Mouse (Mus musculus) midbrain, embryonic 14.5 days (tissue): Measurements from ENCODE around the gene Eef1akmt2. TPM values are rescaled to one million over a fixed set of nuclear protein-coding genes. Genes with fewer than 3 reads are reported as not detected.
A peak's percentile ranks its signal among the peaks of the same experiment; 100 is the strongest.

Experiments used
- ATAC-seq: fragments of 200-750 bp; cut with Nextera tagmentation; 2 replicates; pipeline ENCODE4 v1.8.0; 2017; ENCODE audit warnings: moderate number of reproducible peaks, moderate library complexity; ENCODE audit not compliant: low FRiP score, low TSS enrichment
- DNase-seq: peaks from one replicate; pipeline ENCODE4 v3.0.0-alpha.2; 2015
- H3K27ac ChIP-seq: fragments of 300-500 bp; sonication (generic); replicated peaks from 2 replicates; pipeline ENCODE4 v1.5.1; 2014; ENCODE audit warnings: mild to moderate bottlenecking, low read depth, low read length, moderate library complexity
- H3K27me3 ChIP-seq: fragments of 300-500 bp; sonication (generic); 2 replicates; pipeline ENCODE4 v1.6.1; 2014; ENCODE audit warnings: low read length, control low read depth, mixed read lengths; ENCODE audit not compliant: control insufficient read depth, insufficient read depth
- H3K36me3 ChIP-seq: fragments of 300-500 bp; sonication (generic); 2 replicates; pipeline ENCODE4 v1.6.1; 2014; ENCODE audit warnings: low read length, control low read depth; ENCODE audit not compliant: control insufficient read depth, insufficient read depth
- H3K4me1 ChIP-seq: fragments of 300-500 bp; sonication (generic); 2 replicates; pipeline ENCODE4 v1.6.1; 2014; ENCODE audit warnings: mild to moderate bottlenecking, antibody characterized with exemption, low read length, control low read depth; ENCODE audit not compliant: control insufficient read depth, insufficient read depth
- H3K4me2 ChIP-seq: fragments of 300-500 bp; sonication (generic); 2 replicates; pipeline ENCODE4 v1.6.1; 2014; ENCODE audit warnings: mild to moderate bottlenecking, low read length, moderate library complexity
- H3K4me3 ChIP-seq: fragments of 300-500 bp; sonication (generic); replicated peaks from 2 replicates; pipeline ENCODE4 v1.5.1; 2014; ENCODE audit warnings: low read depth, low read length
- H3K9ac ChIP-seq: fragments of 300-500 bp; sonication (generic); replicated peaks from 2 replicates; pipeline ENCODE4 v1.6.1; 2014; ENCODE audit warnings: mild to moderate bottlenecking, low read length, moderate library complexity
- H3K9me3 ChIP-seq: fragments of 300-500 bp; sonication (generic); 2 replicates; pipeline ENCODE4 v1.6.1; 2016; ENCODE audit warnings: low read length, control low read depth, mixed read lengths; ENCODE audit not compliant: control insufficient read depth
- WGBS: fragments of 180-500 bp; shearing (Covaris S2); extraction: QIAGEN DNeasy Blood & Tissue Kit; methylation state at CpG from one replicate; pipeline ENCODE4 v1.1.7; 2014; 5-methylcytosine and 5-hydroxymethylcytosine counted together
- polyA plus RNA-seq: library from polyadenylated mRNA; unstranded; fragments of >200 nt; fragmentation: Nextera tagmentation; extraction: Ambion mirVana; gene quantifications from 2 replicates; pipeline ENCODE4 v1.2.1, GENCODE M21; 2014

The Eef1akmt2 gene
- polyA plus RNA-seq, 1 experiment from 2014 or later: 90.0 TPM

- H3K4me2 ChIP-seq: no peak overlapping the region
- no peak overlapping the region for H3K27ac ChIP-seq
- 73% methylated on average over 4 of the region's 4 CpGs for WGBS
- no peaks in the 10 kb centered on the region for H3K9me3 ChIP-seq
- peaks cover 4% of the 10 kb centered on the region for H3K4me1 ChIP-seq
- no peak overlapping the region for H3K4me3 ChIP-seq
- H3K27me3 ChIP-seq: no peaks in the 10 kb centered on the region
- peaks cover 13% of the 10 kb centered on the region for H3K36me3 ChIP-seq
- ATAC-seq (no peak), DNase-seq (peak; percentile 8)
- H3K9ac ChIP-seq: no peak overlapping the region
Measured at GRCm38 (mm10) chr7:132853946-132854345, 1.5 kb upstream of the Eef1akmt2 start.

- no peak overlapping the region for H3K4me2 ChIP-seq
- ATAC-seq (no peak), DNase-seq (no peak)
- no peaks in the 10 kb centered on the region for H3K27me3 ChIP-seq
- H3K27ac ChIP-seq: no peak overlapping the region
- no peak overlapping the region for H3K9ac ChIP-seq
- H3K4me1 ChIP-seq: peaks cover 4% of the 10 kb centered on the region
- no peaks in the 10 kb centered on the region for H3K9me3 ChIP-seq
- H3K4me3 ChIP-seq: no peak overlapping the region
- 86% methylated on average over 6 of the region's 6 CpGs for WGBS
- peaks cover 18% of the 10 kb centered on the region for H3K36me3 ChIP-seq
Measured at GRCm38 (mm10) chr7:132853361-132853760, 888 bp upstream of the Eef1akmt2 start.

GRCm38 (mm10) chr7:132843152-132843551 lies 9.3 kb downstream of the Eef1akmt2 start:
- ATAC-seq: no peak
- no peak overlapping the region for H3K4me3 ChIP-seq
- H3K4me1 ChIP-seq: no peaks in the 10 kb centered on the region
- 93% methylated on average over 3 of the region's 3 CpGs for WGBS
- H3K4me2 ChIP-seq: no peak overlapping the region
- no peaks in the 10 kb centered on the region for H3K9me3 ChIP-seq
- H3K36me3 ChIP-seq: peaks cover 36% of the 10 kb centered on the region
- H3K27me3 ChIP-seq: no peaks in the 10 kb centered on the region
- no peak overlapping the region for H3K9ac ChIP-seq
- no peak overlapping the region for H3K27ac ChIP-seq
- DNase-seq: no peak

GRCm38 (mm10) chr7:132842455-132842854 lies 10.0 kb downstream of the Eef1akmt2 start:
- Histone ChIP-seq H3K4me2 (no peak overlapping the region), H3K27ac (no peak overlapping the region), H3K9ac (no peak overlapping the region), H3K9me3 (no peaks in the 10 kb centered on the region), H3K4me3 (no peak overlapping the region), H3K36me3 (peaks cover 32% of the 10 kb centered on the region), H3K27me3 (no peaks in the 10 kb centered on the region), H3K4me1 (no peaks in the 10 kb centered on the region)
- no peak for ATAC-seq
- 90% methylated on average over 1 of the region's 1 CpGs for WGBS
- DNase-seq: no peak

GRCm38 (mm10) chr7:132841287-132841686 lies 11.2 kb downstream of the Eef1akmt2 start:
- Histone ChIP-seq H3K9ac (no peak overlapping the region), H3K27ac (no peak overlapping the region), H3K27me3 (no peaks in the 10 kb centered on the region), H3K4me3 (no peak overlapping the region), H3K4me2 (no peak overlapping the region), H3K36me3 (peaks cover 31% of the 10 kb centered on the region), H3K4me1 (no peaks in the 10 kb centered on the region), H3K9me3 (no peaks in the 10 kb centered on the region)
- DNase-seq (no peak), ATAC-seq (no peak)
- 80% methylated on average over 5 of the region's 5 CpGs for WGBS

GRCm38 (mm10) chr7:132830955-132831354 lies 21.5 kb downstream of the Eef1akmt2 start:
- no peak for ATAC-seq
- Histone ChIP-seq H3K9ac (no peak overlapping the region), H3K4me3 (no peak overlapping the region), H3K36me3 (peaks cover 51% of the 10 kb centered on the region), H3K4me1 (no peaks in the 10 kb centered on the region), H3K4me2 (no peak overlapping the region), H3K9me3 (no peaks in the 10 kb centered on the region), H3K27me3 (no peaks in the 10 kb centered on the region), H3K27ac (no peak overlapping the region)
- DNase-seq: no peak
- WGBS: 79% methylated on average over 4 of the region's 4 CpGs

GRCm38 (mm10) chr7:132824346-132825022 lies 28.0 kb downstream of the Eef1akmt2 start:
- Histone ChIP-seq H3K27ac (no peak overlapping the region), H3K4me3 (no peak overlapping the region), H3K4me2 (no peak overlapping the region), H3K9me3 (no peaks in the 10 kb centered on the region), H3K9ac (no peak overlapping the region), H3K4me1 (no peaks in the 10 kb centered on the region), H3K36me3 (peaks cover 35% of the 10 kb centered on the region), H3K27me3 (no peaks in the 10 kb centered on the region)
- no peak for DNase-seq
- no peak for ATAC-seq
- 38% methylated on average over 1 of the region's 1 CpGs for WGBS

GRCm38 (mm10) chr7:132823832-132824231 lies 28.6 kb downstream of the Eef1akmt2 start:
- no peak overlapping the region for H3K27ac ChIP-seq
- no peaks in the 10 kb centered on the region for H3K4me1 ChIP-seq
- peaks cover 35% of the 10 kb centered on the region for H3K36me3 ChIP-seq
- DNase-seq (no peak), ATAC-seq (no peak)
- no peak overlapping the region for H3K4me2 ChIP-seq
- no peak overlapping the region for H3K9ac ChIP-seq
- no peaks in the 10 kb centered on the region for H3K27me3 ChIP-seq
- H3K9me3 ChIP-seq: no peaks in the 10 kb centered on the region
- no peak overlapping the region for H3K4me3 ChIP-seq

- H3K36me3 ChIP-seq: peaks cover 17% of the 10 kb centered on the region
- no peak overlapping the region for H3K9ac ChIP-seq
- DNase-seq (no peak), ATAC-seq (no peak)
- H3K27ac ChIP-seq: no peak overlapping the region
- WGBS: 77% methylated on average over 3 of the region's 3 CpGs
- no peak overlapping the region for H3K4me2 ChIP-seq
- H3K9me3 ChIP-seq: no peaks in the 10 kb centered on the region
- H3K4me3 ChIP-seq: no peak overlapping the region
- no peaks in the 10 kb centered on the region for H3K4me1 ChIP-seq
- no peaks in the 10 kb centered on the region for H3K27me3 ChIP-seq
Measured at GRCm38 (mm10) chr7:132820692-132821091, 31.8 kb downstream of the Eef1akmt2 start.
